Mouse (Mus musculus) kidney, adult 2 months (tissue): ENCODE results near the gene Dmxl2.
A peak's percentile ranks its signal among the peaks of the same experiment; 100 is the strongest.

Experiments
- CTCF ChIP-seq: fragments of 200-500 bp; conservative IDR thresholded peaks from 2 replicates; pipeline ENCODE4 v1.5.1; 2011; ENCODE audit warnings: low read depth, mild to moderate bottlenecking, control low read depth, low read length, moderate library complexity, mixed read lengths; ENCODE audit not compliant: insufficient read depth, insufficient read length
- POLR2A ChIP-seq: fragments of 200-500 bp; IDR thresholded peaks from one replicate; pipeline ENCODE4 v1.6.1; 2011; ENCODE audit warnings: low read depth, low read length, control low read depth

DNA sequence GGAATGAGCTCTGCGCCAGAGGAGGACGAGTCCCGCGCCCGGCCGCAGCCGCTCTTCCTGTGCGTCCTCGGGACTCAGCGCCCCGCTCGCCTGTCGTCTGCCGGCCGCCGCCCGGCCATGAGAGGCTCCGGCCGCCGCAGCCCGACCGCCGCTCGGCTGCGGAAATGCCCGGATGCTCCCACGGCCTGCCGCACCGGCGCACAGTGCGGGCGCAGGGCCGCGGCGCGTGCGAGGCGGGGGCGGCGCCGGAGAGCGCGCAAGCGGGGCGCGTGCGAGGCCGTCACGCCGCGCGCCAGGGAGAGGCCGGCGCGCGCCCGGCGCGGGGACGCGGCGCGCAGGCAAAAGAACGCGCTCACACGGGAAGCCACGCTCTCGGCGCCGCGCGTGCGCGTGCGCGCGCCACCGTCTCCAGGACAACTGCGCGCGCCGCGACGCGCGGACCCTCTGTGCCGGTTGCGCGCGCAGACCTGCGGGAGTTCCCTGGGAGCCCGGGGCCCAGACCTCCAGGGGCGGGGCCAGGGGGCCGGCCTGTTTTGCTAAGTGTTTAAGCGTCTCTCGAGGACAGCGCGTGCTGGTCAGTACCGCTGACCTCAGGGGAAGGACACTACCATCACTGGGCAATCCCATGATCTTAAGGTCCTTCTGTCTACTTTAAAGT lies at the start of gene Dmxl2:
- TF ChIP-seq CTCF: no peak
- TF ChIP-seq POLR2A: peak; percentile 45
